Mouse (Mus musculus) CD4-positive, CD25-positive, alpha-beta regulatory T cell (primary cell): ENCODE results near the gene Cacnb1. TPM values are rescaled to one million over a fixed set of nuclear protein-coding genes. Genes with fewer than 3 reads are reported as not detected.

Source experiments
- polyA plus RNA-seq: library from polyadenylated mRNA; unstranded; fragments of 100-300 nt; shearing (Covaris generic); gene quantifications from one replicate; pipeline ENCODE4 v1.2.1, GENCODE M21; 2017

Gene Cacnb1
- polyA plus RNA-seq = 15.7 TPM

GRCm38 (mm10) chr11:98022555-98023371, at the start of gene Cacnb1:
Gene Cacnb1, minus strand, starts transcription at chr11:98023034.

GRCm38 (mm10) chr11:98052989-98053834, 30.4 kb upstream of the Cacnb1 start, which contains the start of gene Stac2:
Gene Stac2, minus strand, starts transcription at chr11:98053462.

DNA sequence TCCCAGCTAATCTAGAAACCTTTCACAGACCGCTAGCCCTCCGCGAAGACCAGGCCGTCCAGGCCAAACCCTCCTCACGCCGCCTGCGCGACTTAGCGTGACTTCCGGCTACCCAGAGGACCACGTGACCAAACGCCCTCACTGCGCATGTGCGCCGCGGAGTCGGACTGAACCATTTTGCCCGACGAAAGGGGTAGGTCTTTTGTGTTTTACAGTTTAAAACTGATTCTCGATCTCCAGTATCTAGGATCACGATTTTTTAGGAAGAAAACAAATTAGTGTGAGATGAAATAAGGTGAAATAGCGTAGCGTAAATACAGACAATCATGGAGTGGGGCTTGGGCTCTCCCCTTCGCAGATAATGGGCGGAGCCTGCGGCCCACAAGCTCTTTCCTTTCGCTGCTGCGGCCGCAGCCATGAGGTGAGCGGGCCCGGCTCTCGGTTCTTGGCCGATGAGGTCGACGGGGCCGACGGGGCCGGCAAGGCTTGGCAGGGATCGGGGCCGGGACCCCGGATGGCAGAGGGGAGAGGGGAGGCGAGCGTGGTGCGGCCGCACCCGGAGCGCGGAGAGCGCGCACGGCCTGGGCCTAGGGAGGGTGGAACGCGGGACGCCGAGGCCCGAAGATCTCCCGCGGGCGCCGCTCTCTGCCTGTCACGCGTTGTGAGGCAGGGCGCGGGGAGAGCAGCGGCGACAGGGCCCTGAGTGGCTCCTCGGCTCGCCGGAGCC, 3.9 kb upstream of the Cacnb1 start, which contains the start of gene Rpl19:
TSS of gene Rpl19 (plus strand) at position 141 of the 727 bp plus-strand sequence.

GRCm38 (mm10) chr11:97995564-97996288, 27.1 kb downstream of the Cacnb1 start, which contains the start of gene Arl5c:
Gene Arl5c, minus strand, starts transcription at chr11:97996181.

GRCm38 (mm10) chr11:97985727-97986677, 36.8 kb downstream of the Cacnb1 start, which contains the start of gene Plxdc1:
Gene Plxdc1, minus strand, starts transcription at chr11:97986444.

Other genes starting within 250 kb of the Cacnb1 start
- not detected for gene 1700001P01Rik, start 247.1 kb downstream of the Cacnb1 start, polyA plus RNA-seq
- 408 TPM for gene Rpl23, start 240.6 kb downstream of the Cacnb1 start, polyA plus RNA-seq
- 201 TPM for gene Lasp1, start 224.0 kb downstream of the Cacnb1 start, polyA plus RNA-seq
- 0.41 TPM for gene B230217C12Rik, start 182.3 kb downstream of the Cacnb1 start, polyA plus RNA-seq
- 0.39 TPM for gene Fbxo47, start 138.9 kb downstream of the Cacnb1 start, polyA plus RNA-seq
- 1.9 TPM for gene Plxdc1, start 36.6 kb downstream of the Cacnb1 start, polyA plus RNA-seq
- 125 TPM for gene Arl5c, start 26.9 kb downstream of the Cacnb1 start, polyA plus RNA-seq
- 1,449 TPM for gene Rpl19, start 3.7 kb upstream of the Cacnb1 start, polyA plus RNA-seq
- not detected for gene Stac2, start 30.4 kb upstream of the Cacnb1 start, polyA plus RNA-seq
- gene Fbxl20, start 127.4 kb upstream of the Cacnb1 start, polyA plus RNA-seq = 42.0 TPM
- gene Med1, start 170.3 kb upstream of the Cacnb1 start, polyA plus RNA-seq = 41.4 TPM
- gene Cdk12, start 180.0 kb upstream of the Cacnb1 start, polyA plus RNA-seq = 21.1 TPM